Mouse (Mus musculus) testis, adult 2 months (tissue): ENCODE data around the gene Kirrel3. TPM values are rescaled to one million over a fixed set of nuclear protein-coding genes. Genes with fewer than 3 reads are reported as not detected.

Experiments
- H3K27ac ChIP-seq: fragments of 200-500 bp; 2 replicates; pipeline ENCODE4 v1.5.1; 2012; ENCODE audit warnings: low read depth, low read length; ENCODE audit not compliant: control insufficient read depth, insufficient read depth
- H3K27me3 ChIP-seq: fragments of 200-500 bp; 2 replicates; pipeline ENCODE4 v1.6.1; 2012; ENCODE audit warnings: mild to moderate bottlenecking, low read length, moderate library complexity; ENCODE audit not compliant: control insufficient read depth, insufficient read depth
- H3K36me3 ChIP-seq: fragments of 200-500 bp; 2 replicates; pipeline ENCODE4 v1.6.1; 2012; ENCODE audit warnings: mild to moderate bottlenecking, low read length; ENCODE audit not compliant: control insufficient read depth, insufficient read depth
- H3K4me1 ChIP-seq: fragments of 200-500 bp; 2 replicates; pipeline ENCODE4 v1.6.1; 2012; ENCODE audit warnings: low read length; ENCODE audit not compliant: control insufficient read depth, insufficient read depth
- H3K4me3 ChIP-seq: fragments of 200-500 bp; 2 replicates; pipeline ENCODE4 v1.5.1; 2012; ENCODE audit warnings: low read depth, mild to moderate bottlenecking, low read length, moderate library complexity, mixed read lengths; ENCODE audit not compliant: control insufficient read depth
- CTCF ChIP-seq: fragments of 200-500 bp; IDR thresholded peaks from 2 replicates; pipeline ENCODE4 v1.5.1; 2012; ENCODE audit warnings: low read depth, mild to moderate bottlenecking, inconsistent platforms, low read length, moderate library complexity; ENCODE audit not compliant: control insufficient read depth, insufficient read depth, insufficient replicate concordance
- POLR2A ChIP-seq: fragments of 200-500 bp; IDR thresholded peaks from 2 replicates; pipeline ENCODE4 v1.6.1; 2012; ENCODE audit warnings: low read depth, mild to moderate bottlenecking, inconsistent platforms, low read length, moderate library complexity; ENCODE audit not compliant: control insufficient read depth
- polyA plus RNA-seq: library from polyadenylated mRNA; depleted of rRNA; stranded (reverse); fragments of >200 nt; gene quantifications from 2 replicates; pipeline ENCODE4 v1.2.3, GENCODE M21; 2012

Kirrel3 gene
- polyA plus RNA-seq, 1 experiment, result 0.10 TPM

- no peak overlapping the region for H3K27ac ChIP-seq
- TF ChIP-seq CTCF, result no peak
- no peak for TF ChIP-seq POLR2A
- H3K4me1 ChIP-seq, result no peaks in the 10 kb centered on the region
- no peaks in the 10 kb centered on the region for H3K36me3 ChIP-seq
- no peaks in the 10 kb centered on the region for H3K27me3 ChIP-seq
- no peak overlapping the region for H3K4me3 ChIP-seq
Observed at GRCm38 (mm10) chr9:34604931-34605330, 119.2 kb downstream of the Kirrel3 start.

GRCm38 (mm10) chr9:34605486-34605885 lies 119.8 kb downstream of the Kirrel3 start:
- no peaks in the 10 kb centered on the region for H3K27me3 ChIP-seq

GRCm38 (mm10) chr9:34607976-34608375 lies 122.3 kb downstream of the Kirrel3 start:
- TF ChIP-seq CTCF (no peak), POLR2A (no peak)

More at GRCm38 (mm10) chr9:34605486-34605885, 119.8 kb downstream of the Kirrel3 start:
- Histone ChIP-seq H3K4me3 (no peak overlapping the region), H3K27ac (no peak overlapping the region), H3K36me3 (no peaks in the 10 kb centered on the region), H3K4me1 (no peaks in the 10 kb centered on the region)
- TF ChIP-seq POLR2A (no peak), CTCF (no peak)

GRCm38 (mm10) chr9:34612886-34613769 lies 127.4 kb downstream of the Kirrel3 start:
- Histone ChIP-seq H3K27ac (no peak overlapping the region), H3K4me3 (no peak overlapping the region), H3K4me1 (no peaks in the 10 kb centered on the region), H3K36me3 (no peaks in the 10 kb centered on the region), H3K27me3 (no peaks in the 10 kb centered on the region)
- TF ChIP-seq CTCF (no peak), POLR2A (no peak)

More at GRCm38 (mm10) chr9:34607976-34608375, 122.3 kb downstream of the Kirrel3 start:
- no peak overlapping the region for H3K27ac ChIP-seq
- H3K27me3 ChIP-seq, result no peaks in the 10 kb centered on the region
- no peak overlapping the region for H3K4me3 ChIP-seq
- H3K36me3 ChIP-seq, result no peaks in the 10 kb centered on the region
- no peaks in the 10 kb centered on the region for H3K4me1 ChIP-seq

GRCm38 (mm10) chr9:34618099-34618498 lies 132.4 kb downstream of the Kirrel3 start:
- no peak overlapping the region for H3K4me3 ChIP-seq
- no peaks in the 10 kb centered on the region for H3K27me3 ChIP-seq
- no peaks in the 10 kb centered on the region for H3K4me1 ChIP-seq
- no peaks in the 10 kb centered on the region for H3K36me3 ChIP-seq
- TF ChIP-seq POLR2A, result no peak
- no peak for TF ChIP-seq CTCF
- no peak overlapping the region for H3K27ac ChIP-seq

GRCm38 (mm10) chr9:34619913-34620312 lies 134.2 kb downstream of the Kirrel3 start:
- H3K4me3 ChIP-seq, result no peak overlapping the region
- TF ChIP-seq CTCF (no peak), POLR2A (no peak)

GRCm38 (mm10) chr9:34623526-34623925 lies 137.8 kb downstream of the Kirrel3 start:
- Histone ChIP-seq H3K27ac (no peak overlapping the region), H3K27me3 (no peaks in the 10 kb centered on the region), H3K4me3 (no peak overlapping the region), H3K4me1 (no peaks in the 10 kb centered on the region), H3K36me3 (no peaks in the 10 kb centered on the region)
- TF ChIP-seq CTCF, result no peak
- TF ChIP-seq POLR2A, result no peak

More at GRCm38 (mm10) chr9:34619913-34620312, 134.2 kb downstream of the Kirrel3 start:
- H3K36me3 ChIP-seq, result no peaks in the 10 kb centered on the region
- H3K27me3 ChIP-seq, result no peaks in the 10 kb centered on the region
- no peak overlapping the region for H3K27ac ChIP-seq
- H3K4me1 ChIP-seq, result no peaks in the 10 kb centered on the region
